Mouse (Mus musculus) lung, embryonic 16.5 days (tissue): ENCODE results near the gene Ccdc191. TPM values are rescaled to one million over a fixed set of nuclear protein-coding genes. Genes with fewer than 3 reads are reported as not detected.

Experiments used
- ATAC-seq: fragments of 200-750 bp; cut with Nextera tagmentation; 2 replicates; pipeline ENCODE4 v1.8.0; 2017; ENCODE audit warnings: low read depth, mild to moderate bottlenecking, moderate library complexity
- H3K27ac ChIP-seq: fragments of 300-500 bp; sonication (generic); 2 replicates; pipeline ENCODE4 v1.5.1; 2014; ENCODE audit warnings: mild to moderate bottlenecking, control low read depth, low read length
- H3K27me3 ChIP-seq: fragments of 300-500 bp; sonication (generic); 2 replicates; pipeline ENCODE4 v1.6.1; 2014; ENCODE audit warnings: low read depth, low read length, mixed read lengths; ENCODE audit not compliant: control insufficient read depth, insufficient read depth
- H3K36me3 ChIP-seq: fragments of 300-500 bp; sonication (generic); 2 replicates; pipeline ENCODE4 v1.6.1; 2014; ENCODE audit warnings: low read length; ENCODE audit not compliant: control insufficient read depth, insufficient read depth
- H3K4me1 ChIP-seq: fragments of 300-500 bp; sonication (generic); replicated peaks from 2 replicates; pipeline ENCODE4 v1.6.1; 2014; ENCODE audit warnings: low read length, mixed read lengths; ENCODE audit not compliant: control insufficient read depth, insufficient read depth
- H3K4me2 ChIP-seq: fragments of 300-500 bp; sonication (generic); 2 replicates; pipeline ENCODE4 v1.6.1; 2014; ENCODE audit warnings: low read depth, low read length, control low read depth
- H3K4me3 ChIP-seq: fragments of 300-500 bp; sonication (generic); 2 replicates; pipeline ENCODE4 v1.5.1; 2014; ENCODE audit warnings: mild to moderate bottlenecking, low read length, control low read depth
- H3K9ac ChIP-seq: fragments of 300-500 bp; sonication (generic); 2 replicates; pipeline ENCODE4 v1.6.1; 2014; ENCODE audit warnings: low read length, control low read depth
- H3K9me3 ChIP-seq: fragments of 300-500 bp; sonication (generic); 2 replicates; pipeline ENCODE4 v1.6.1; 2016; ENCODE audit warnings: low read length; ENCODE audit not compliant: control insufficient read depth
- WGBS: fragments of 180-500 bp; shearing (Covaris S2); extraction: QIAGEN DNeasy Blood & Tissue Kit; methylation state at CpG from one replicate; pipeline ENCODE4 v1.1.7; 2014; 5-methylcytosine and 5-hydroxymethylcytosine counted together
- polyA plus RNA-seq: library from polyadenylated mRNA; unstranded; fragments of >200 nt; fragmentation: Nextera tagmentation; extraction: Ambion mirVana; gene quantifications from 2 replicates; pipeline ENCODE4 v1.2.1, GENCODE M21; 2015

The Ccdc191 gene
- polyA plus RNA-seq, 1 experiment from 2014 or later = 14.8 TPM

- no peaks in the 10 kb centered on the region for H3K36me3 ChIP-seq
- no peak overlapping the region for H3K4me3 ChIP-seq
- no peaks in the 10 kb centered on the region for H3K27me3 ChIP-seq
- H3K27ac ChIP-seq = no peak overlapping the region
- 81% methylated on average over 13 of the region's 13 CpGs for WGBS
- no peak overlapping the region for H3K9ac ChIP-seq
- H3K4me2 ChIP-seq = no peak overlapping the region
- ATAC-seq = no peak
- no peaks in the 10 kb centered on the region for H3K9me3 ChIP-seq
- H3K4me1 ChIP-seq = no peaks in the 10 kb centered on the region
Observed at GRCm38 (mm10) chr16:43965781-43966389, 76.3 kb downstream of the Ccdc191 start.

GRCm38 (mm10) chr16:43970426-43970825 is 80.8 kb downstream of the Ccdc191 start:
- Histone ChIP-seq H3K4me3 (no peak overlapping the region), H3K27me3 (no peaks in the 10 kb centered on the region), H3K4me1 (no peaks in the 10 kb centered on the region), H3K36me3 (no peaks in the 10 kb centered on the region), H3K27ac (no peak overlapping the region), H3K9me3 (no peaks in the 10 kb centered on the region), H3K4me2 (no peak overlapping the region), H3K9ac (no peak overlapping the region)
- 73% methylated on average over 3 of the region's 3 CpGs for WGBS
- no peak for ATAC-seq

- no peak overlapping the region for H3K4me3 ChIP-seq
- H3K9ac ChIP-seq = no peak overlapping the region
- H3K9me3 ChIP-seq = no peaks in the 10 kb centered on the region
- ATAC-seq = no peak
- no peak overlapping the region for H3K4me2 ChIP-seq
- no peak overlapping the region for H3K27ac ChIP-seq
- WGBS = 92% methylated on average over 11 of the region's 11 CpGs
- no peaks in the 10 kb centered on the region for H3K36me3 ChIP-seq
- H3K4me1 ChIP-seq = no peaks in the 10 kb centered on the region
- no peaks in the 10 kb centered on the region for H3K27me3 ChIP-seq
Observed at GRCm38 (mm10) chr16:43971189-43971588, 81.6 kb downstream of the Ccdc191 start.

GRCm38 (mm10) chr16:43971741-43972140 is 82.1 kb downstream of the Ccdc191 start:
- no peak for ATAC-seq
- no peak overlapping the region for H3K9ac ChIP-seq
- H3K27ac ChIP-seq = no peak overlapping the region
- no peak overlapping the region for H3K4me2 ChIP-seq
- H3K4me3 ChIP-seq = no peak overlapping the region
- no peaks in the 10 kb centered on the region for H3K9me3 ChIP-seq
- 51% methylated on average over 9 of the region's 9 CpGs for WGBS
- H3K36me3 ChIP-seq = no peaks in the 10 kb centered on the region
- H3K27me3 ChIP-seq = no peaks in the 10 kb centered on the region
- no peaks in the 10 kb centered on the region for H3K4me1 ChIP-seq

- Histone ChIP-seq H3K27ac (no peak overlapping the region), H3K9ac (no peak overlapping the region), H3K27me3 (no peaks in the 10 kb centered on the region), H3K4me3 (no peak overlapping the region), H3K4me2 (no peak overlapping the region), H3K36me3 (no peaks in the 10 kb centered on the region), H3K9me3 (no peaks in the 10 kb centered on the region), H3K4me1 (no peaks in the 10 kb centered on the region)
- 99% methylated on average over 2 of the region's 2 CpGs for WGBS
- ATAC-seq = no peak
Observed at GRCm38 (mm10) chr16:43972391-43972790, 82.8 kb downstream of the Ccdc191 start.

GRCm38 (mm10) chr16:43973147-43973546 is 83.5 kb downstream of the Ccdc191 start:
- no peak for ATAC-seq
- Histone ChIP-seq H3K4me3 (no peak overlapping the region), H3K4me2 (no peak overlapping the region), H3K9me3 (no peaks in the 10 kb centered on the region), H3K36me3 (no peaks in the 10 kb centered on the region), H3K27ac (no peak overlapping the region), H3K27me3 (no peaks in the 10 kb centered on the region), H3K4me1 (no peaks in the 10 kb centered on the region), H3K9ac (no peak overlapping the region)
- WGBS = 90% methylated on average over 11 of the region's 11 CpGs

GRCm38 (mm10) chr16:43973606-43974220 is 84.1 kb downstream of the Ccdc191 start:
- WGBS = 78% methylated on average over 22 of the region's 22 CpGs
- H3K36me3 ChIP-seq = no peaks in the 10 kb centered on the region
- no peak overlapping the region for H3K9ac ChIP-seq
- no peaks in the 10 kb centered on the region; the same call in none of the 2 replicates for H3K27me3 ChIP-seq
- no peak for ATAC-seq
- H3K27ac ChIP-seq = no peak overlapping the region
- no peaks in the 10 kb centered on the region for H3K4me1 ChIP-seq
- no peak overlapping the region for H3K4me3 ChIP-seq
- H3K9me3 ChIP-seq = no peaks in the 10 kb centered on the region
- H3K4me2 ChIP-seq = no peak overlapping the region

GRCm38 (mm10) chr16:43979010-43979327 is 89.4 kb downstream of the Ccdc191 start:
- peak overlapping the region; percentile 99 for H3K4me2 ChIP-seq
- no peak overlapping the region for H3K27ac ChIP-seq
- no peaks in the 10 kb centered on the region; the same call in 1 of the 2 replicates for H3K4me1 ChIP-seq
- H3K4me3 ChIP-seq = peak overlapping the region; percentile 76
- peak overlapping the region; percentile 67 for H3K9ac ChIP-seq
- 14% methylated on average over 7 of the region's 7 CpGs for WGBS
- H3K9me3 ChIP-seq = no peaks in the 10 kb centered on the region
- peaks cover 6% of the 10 kb centered on the region for H3K27me3 ChIP-seq
- no peak for ATAC-seq
- H3K36me3 ChIP-seq = no peaks in the 10 kb centered on the region

- under 1% methylated on average over 56 of the region's 103 CpGs for WGBS
Observed at GRCm38 (mm10) chr16:43979328-43980109, 89.9 kb downstream of the Ccdc191 start, which contains the start of gene Zdhhc23. Gene Zdhhc23, minus strand, starts transcription at chr16:43979791.

More at GRCm38 (mm10) chr16:43979328-43980109, 89.9 kb downstream of the Ccdc191 start, which contains the start of gene Zdhhc23:
- H3K27me3 ChIP-seq = peaks cover 6% of the 10 kb centered on the region
- peak within 1 kb of the TSS; percentile 67 for H3K9ac ChIP-seq
- H3K4me2 ChIP-seq = peak within 1 kb of the TSS; percentile 99
- peak; percentile 86 for ATAC-seq
- H3K4me1 ChIP-seq = no peaks in the 10 kb centered on the region; the same call in 1 of the 2 replicates
- H3K4me3 ChIP-seq = peak within 1 kb of the TSS; percentile 76
- H3K9me3 ChIP-seq = no peaks in the 10 kb centered on the region
- H3K27ac ChIP-seq = no peak within 1 kb of the TSS
- H3K36me3 ChIP-seq = no peaks in the 10 kb centered on the region
